18 mouse cellular contexts compared by ENCODE assay signal in the genomic region with DNA sequence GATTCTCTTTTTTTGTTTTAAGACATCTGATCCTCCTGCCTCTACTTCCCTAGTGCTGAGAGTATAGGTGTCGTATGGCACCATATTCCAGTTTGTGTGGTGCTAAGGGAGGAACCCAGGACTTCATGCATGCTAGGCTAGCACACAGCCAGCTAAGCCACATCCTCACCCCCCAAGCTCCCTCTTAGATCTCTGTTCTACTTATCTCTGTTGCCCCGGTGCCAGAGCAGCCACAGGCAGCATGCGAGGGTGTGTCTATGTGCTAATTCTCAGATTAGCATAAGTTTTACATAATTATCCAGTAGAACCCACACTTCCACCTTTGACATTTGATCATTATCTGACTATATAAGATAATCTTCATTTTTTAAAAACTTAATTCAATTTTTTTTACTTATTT. TPM values are rescaled to one million over a fixed set of nuclear protein-coding genes. Genes with fewer than 3 reads are reported as not detected.
A peak's percentile ranks its signal among the peaks of the same experiment; 100 is the strongest.
DNase-seq lines count a peak whose midpoint lies in the region; ATAC-seq and TF ChIP-seq lines count a peak whose summit lies in the region.
"Had no signal": no experiment of that assay in that cellular context is flagged by ENCODE, and none has a peak within 500 bp of the region (broad histone marks: within the 10 kb centered on the region; RNA-seq: fewer than 3 reads in every experiment).

No protein-coding gene starts in this region.

- no peaks in the 10 kb centered on the region for H3K36me3 ChIP-seq in thymus, adult 2 months (ENCODE audit: control insufficient read depth, insufficient read depth, low read length)
- H3K36me3 ChIP-seq: embryonic facial prominence, embryonic 12.5 days; forebrain, embryonic 12.5 days; heart, embryonic 12.5 days; hindbrain, embryonic 15.5 days had no signal

- peak; percentile 62 for DNase-seq in heart, adult 11 months
- DNase-seq in heart, postnatal 36 days, result no peak
- DNase-seq in thymus, postnatal 0 days (ENCODE audit: low spot score), result peak; percentile 23
- no peak for DNase-seq in thymus, adult 2 months
- no peak for DNase-seq in gastrocnemius, postnatal 4 days (ENCODE audit: low spot score in 2 of 2)
- DNase-seq in layer of hippocampus, adult 18-20 months (ENCODE audit: low spot score in 2 of 2), result no peak
- DNase-seq: adrenal gland, adult 8-10 months; adrenal gland, postnatal 36 days; cerebellum, adult 2 months; cerebellum, postnatal 10 days; embryo, embryonic 11 days; gastrocnemius, postnatal 10 days had no signal

- no peak overlapping the region for H3K27ac ChIP-seq in thymus, adult 2 months (ENCODE audit: control insufficient read depth, insufficient read depth, low read length)
- H3K27ac ChIP-seq: embryonic facial prominence, embryonic 12.5 days; forebrain, embryonic 12.5 days; hindbrain, embryonic 15.5 days had no signal

- intact Hi-C loops in heart, postnatal 36 days (cut with DNase I), result loop anchor here (10.0 kb wide), 1 partner anchor 270 kb away; no protein-coding TSS in a partner anchor

- no peaks in the 10 kb centered on the region for H3K27me3 ChIP-seq in thymus, adult 2 months (ENCODE audit: control insufficient read depth, insufficient read depth, low read length)
- H3K27me3 ChIP-seq: CH12.LX; embryonic facial prominence, embryonic 12.5 days; heart, embryonic 12.5 days; hindbrain, embryonic 15.5 days had no signal

- ATAC-seq in megakaryocyte progenitor cell, adult 5-6 weeks (replicated peaks; ENCODE audit: poor library complexity), result peak; percentile 54

- H3K4me1 ChIP-seq in thymus, adult 2 months (replicated peaks; ENCODE audit: control insufficient read depth, insufficient read depth, low read length), result no peaks in the 10 kb centered on the region
- H3K4me1 ChIP-seq: embryonic facial prominence, embryonic 12.5 days; forebrain, embryonic 12.5 days; hindbrain, embryonic 15.5 days had no signal

- WGBS in thymus, adult 2 months, result 41% methylated on average over 3 of the region's 3 CpGs

- no peak for TF ChIP-seq POLR2A in thymus, adult 2 months (IDR thresholded peaks at IDR 0.05; ENCODE audit: control insufficient read depth, extremely low read depth, insufficient read depth, low read length, poor library complexity)

- no peak for TF ChIP-seq CTCF in thymus, adult 2 months (IDR thresholded peaks at IDR 0.05; ENCODE audit: borderline replicate concordance, control insufficient read depth, extremely low read depth, insufficient read depth, low read length, poor library complexity)

- no peak overlapping the region for H3K4me3 ChIP-seq in thymus, adult 2 months (ENCODE audit: control insufficient read depth, insufficient read depth, low read length)
- H3K4me3 ChIP-seq: embryonic facial prominence, embryonic 12.5 days; forebrain, embryonic 12.5 days; heart, embryonic 12.5 days; hindbrain, embryonic 15.5 days had no signal

RNA-seq across cellular contexts. Expression of gene Tmem37, which starts 21.0 kb away (rescaled TPM):
- total RNA-seq in heart, postnatal 36 days (2021), result 1 to 10 TPM; 5.4 to 8.8 TPM
- polyA plus RNA-seq in thymus, postnatal 0 days (2015; fragmentation: Nextera tagmentation; extraction: Ambion mirVana), result 11.3 and 11.4 TPM in 2 replicates
- polyA plus RNA-seq in thymus, adult 2 months (2012; rRNA removed), result 15.7 and 18.5 TPM in 2 replicates
- total RNA-seq in megakaryocyte progenitor cell, adult 5-6 weeks (2015), result 0.12 TPM in 1 of 2 replicates, not detected in the other
- 0.46 TPM in 1 of 2 replicates, not detected in the other for total RNA-seq in megakaryocyte progenitor cell, adult 5-6 weeks (2017)
- 10 to 100 TPM; 11.7 to 16.9 TPM for total RNA-seq in gastrocnemius, postnatal 4 days (2021)
- total RNA-seq in layer of hippocampus, adult 18-20 months (2021), result 1 to 10 TPM; 1.2 to 1.5 TPM
- total RNA-seq: CH12.LX had no signal

RNA-seq across cellular contexts. Expression of gene Dbi, which starts 26.0 kb away (rescaled TPM):
- total RNA-seq in heart, postnatal 36 days (2021), result 100 to 1,000 TPM; 268 to 306 TPM
- polyA plus RNA-seq in thymus, postnatal 0 days (2015; fragmentation: Nextera tagmentation; extraction: Ambion mirVana), result 518 and 575 TPM in 2 replicates
- 210 and 247 TPM in 2 replicates for polyA plus RNA-seq in thymus, adult 2 months (2012; rRNA removed)
- 344 and 366 TPM in 2 replicates for total RNA-seq in megakaryocyte progenitor cell, adult 5-6 weeks (2015)
- 314 and 346 TPM in 2 replicates for total RNA-seq in megakaryocyte progenitor cell, adult 5-6 weeks (2017)
- total RNA-seq in gastrocnemius, postnatal 4 days (2021), result 100 to 1,000 TPM; 389 to 439 TPM
- total RNA-seq in layer of hippocampus, adult 18-20 months (2021), result 100 to 1,000 TPM; 351 to 386 TPM

RNA-seq across cellular contexts. Expression of gene 3110009E18Rik, which starts 26.1 kb away (rescaled TPM):
- 1 to 10 TPM; 4.3 to 7.5 TPM for total RNA-seq in heart, postnatal 36 days (2021)
- polyA plus RNA-seq in thymus, postnatal 0 days (2015; fragmentation: Nextera tagmentation; extraction: Ambion mirVana), result 55.5 and 56.4 TPM in 2 replicates
- polyA plus RNA-seq in thymus, adult 2 months (2012; rRNA removed), result 4.4 and 5.5 TPM in 2 replicates
- 12.3 and 13.0 TPM in 2 replicates for total RNA-seq in megakaryocyte progenitor cell, adult 5-6 weeks (2015)
- 2.4 and 11.5 TPM in 2 replicates for total RNA-seq in megakaryocyte progenitor cell, adult 5-6 weeks (2017)
- total RNA-seq in gastrocnemius, postnatal 4 days (2021), result 1 to 10 TPM; 5.5 to 9.0 TPM
- 1 to 10 TPM; 6.7 to 7.8 TPM for total RNA-seq in layer of hippocampus, adult 18-20 months (2021)

Comparison
In these comparisons a context has a peak if more than half of its experiments do, and no peak if none do; other contexts are left out.
1. DNase-seq: peak in heart, adult 11 months (single experiment) and thymus, postnatal 0 days (single experiment); none in heart, postnatal 36 days (0 of 2), thymus, adult 2 months (single experiment), gastrocnemius, postnatal 4 days (0 of 2) and layer of hippocampus, adult 18-20 months (0 of 2).